21 mouse cellular contexts compared by ENCODE assay signal in the genomic region with DNA sequence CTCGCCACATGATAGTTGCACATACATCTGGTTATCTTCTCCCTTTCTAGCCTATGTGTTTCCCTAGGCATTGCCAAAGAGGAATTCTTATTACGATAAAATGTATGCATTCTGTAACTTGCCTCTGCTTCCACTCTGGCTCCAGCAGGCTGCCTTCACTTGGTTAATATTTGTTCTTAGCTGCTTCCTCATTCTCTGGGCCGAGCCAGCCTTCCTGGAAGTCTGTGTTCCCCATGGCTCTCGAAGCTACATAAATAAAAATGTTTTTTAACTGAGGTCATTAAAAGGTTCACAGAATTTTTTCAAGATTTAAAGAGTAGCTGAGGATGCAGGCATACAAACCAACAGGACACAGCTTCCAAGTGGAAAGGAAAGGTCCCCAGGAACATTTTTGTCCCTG.
"Had no signal": no experiment of that assay in that cellular context is flagged by ENCODE, and none has a peak within 500 bp of the region (broad histone marks: within the 10 kb centered on the region; RNA-seq: fewer than 3 reads in every experiment).

No protein-coding gene starts in this region.

- ATAC-seq: hindbrain, postnatal 0 days; inflammation-experienced regulatory T-cells, adult 6 months; intestine, embryonic 16.5 days; liver, embryonic 12.5 days; midbrain, embryonic 15.5 days had no signal

- H3K36me3 ChIP-seq: limb, embryonic 10.5 days; limb, embryonic 13.5 days; liver, embryonic 12.5 days; liver, embryonic 15.5 days; midbrain, embryonic 12.5 days; midbrain, embryonic 15.5 days; neural tube, embryonic 12.5 days; neural tube, embryonic 15.5 days had no signal

- H3K27me3 ChIP-seq: limb, embryonic 13.5 days; liver, embryonic 12.5 days; liver, embryonic 15.5 days; midbrain, embryonic 12.5 days; midbrain, embryonic 15.5 days; neural tube, embryonic 12.5 days; neural tube, embryonic 15.5 days had no signal

- H3K9me3 ChIP-seq: limb, embryonic 10.5 days; limb, embryonic 13.5 days; liver, embryonic 12.5 days; liver, embryonic 15.5 days; midbrain, embryonic 12.5 days; midbrain, embryonic 15.5 days; neural tube, embryonic 12.5 days; neural tube, embryonic 15.5 days had no signal

- H3K4me3 ChIP-seq: limb, embryonic 10.5 days; limb, embryonic 13.5 days; liver, embryonic 12.5 days; liver, embryonic 15.5 days; midbrain, embryonic 12.5 days; midbrain, embryonic 15.5 days; neural tube, embryonic 12.5 days; neural tube, embryonic 15.5 days had no signal

- H3K4me1 ChIP-seq: limb, embryonic 10.5 days; limb, embryonic 13.5 days; liver, embryonic 12.5 days; liver, embryonic 15.5 days; midbrain, embryonic 12.5 days; midbrain, embryonic 15.5 days; neural tube, embryonic 12.5 days; neural tube, embryonic 15.5 days had no signal

- H3K9ac ChIP-seq: hindbrain, embryonic 14.5 days; limb, embryonic 13.5 days; liver, embryonic 12.5 days; liver, embryonic 15.5 days; midbrain, embryonic 12.5 days; midbrain, embryonic 15.5 days; neural tube, embryonic 12.5 days; neural tube, embryonic 15.5 days had no signal

- H3K4me2 ChIP-seq: hindbrain, embryonic 14.5 days; limb, embryonic 13.5 days; liver, embryonic 12.5 days; liver, embryonic 15.5 days; midbrain, embryonic 12.5 days; midbrain, embryonic 15.5 days; neural tube, embryonic 12.5 days; neural tube, embryonic 15.5 days had no signal

- DNase-seq: layer of hippocampus, adult 9-11 months; liver; lung, adult 18-20 months; right cerebral cortex, adult 18-20 months; right cerebral cortex, postnatal 14 days; right cerebral cortex, postnatal 4 days; thymus, adult 2 months; thymus, postnatal 14 days had no signal

- H3K27ac ChIP-seq: hindbrain, embryonic 14.5 days; hindbrain, postnatal 0 days; limb, embryonic 10.5 days; limb, embryonic 13.5 days; liver, embryonic 12.5 days; liver, embryonic 15.5 days; midbrain, embryonic 12.5 days; midbrain, embryonic 15.5 days; neural tube, embryonic 12.5 days; neural tube, embryonic 15.5 days; stomach, postnatal 0 days had no signal
